Mouse (Mus musculus): ENCODE measurements around the gene 9230102O04Rik. TPM values are rescaled to one million over a fixed set of nuclear protein-coding genes. Genes with fewer than 3 reads are reported as not detected.

Gene 9230102O04Rik
- polyA plus RNA-seq, 1 experiment from 2014 or later = 4.9 TPM

DNA sequence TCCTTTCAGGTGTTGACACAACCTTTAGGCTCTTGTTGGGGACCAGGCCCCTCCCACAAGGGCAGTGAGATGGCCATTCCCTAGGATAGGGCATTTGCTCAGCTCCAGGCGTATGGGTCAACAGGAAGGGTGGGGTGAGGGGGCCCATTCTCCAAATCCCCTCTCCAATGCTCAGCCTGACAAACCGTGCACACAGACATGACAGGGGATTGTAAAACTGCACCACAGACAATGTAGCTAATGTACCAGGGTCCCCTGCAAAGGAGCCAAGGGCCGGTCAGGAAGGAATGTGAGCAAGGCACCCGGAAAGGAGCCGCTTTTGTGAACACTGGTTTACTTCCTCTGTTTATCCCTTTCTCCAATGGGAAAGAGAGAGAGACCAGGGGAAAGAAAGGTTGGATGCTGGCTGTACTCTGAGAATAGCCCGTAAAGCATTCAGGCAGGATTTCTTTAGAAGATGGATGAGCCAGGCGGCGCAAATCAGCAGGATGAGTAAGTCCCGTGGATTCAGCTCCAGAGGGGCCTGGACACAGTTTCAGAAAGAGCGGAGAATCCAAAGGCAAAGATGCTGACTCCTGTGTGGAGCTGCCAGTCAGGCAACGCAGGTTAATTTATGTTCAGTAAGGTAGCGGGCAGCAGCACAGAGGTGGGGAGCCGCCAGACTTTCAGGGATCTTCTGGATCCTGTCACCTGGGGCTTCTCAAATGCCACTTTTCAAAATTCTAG is 36.3 kb downstream of the 9230102O04Rik start:
- Histone ChIP-seq H3K36me3 (no peaks in the 10 kb centered on the region), H3K9me3 (replicated peaks) (no peaks in the 10 kb centered on the region), H3K4me2 (no peak overlapping the region), H3K27me3 (peaks cover 3% of the 10 kb centered on the region; the same call in 1 of the 2 replicates), H3K4me1 (peaks cover 9% of the 10 kb centered on the region), H3K4me3 (replicated peaks) (no peak overlapping the region), H3K9ac (no peak overlapping the region), H3K27ac (no peak overlapping the region; the same call in 1 of the 2 replicates)
- no peak for ATAC-seq (replicated peaks; ENCODE audit: low FRiP score)
- 20% methylated on average over 13 of the region's 13 CpGs for WGBS

- H3K27ac ChIP-seq = no peak overlapping the region
- H3K36me3 ChIP-seq = no peaks in the 10 kb centered on the region
- WGBS = 49% methylated on average over 7 of the region's 7 CpGs
- no peaks in the 10 kb centered on the region; the same call in 1 of the 2 replicates for H3K9me3 ChIP-seq (replicated peaks)
- no peak overlapping the region for H3K4me3 ChIP-seq (replicated peaks)
- no peak overlapping the region for H3K4me2 ChIP-seq
- H3K27me3 ChIP-seq = no peaks in the 10 kb centered on the region
- ATAC-seq (replicated peaks; ENCODE audit: low FRiP score) = no peak
- H3K4me1 ChIP-seq = 0 out of 2 replicates have a peak, but pooled peaks cover 3% of the 10 kb centered on the region
- no peak overlapping the region for H3K9ac ChIP-seq
Measured at GRCm38 (mm10) chr2:9835195-9835594, 54.1 kb downstream of the 9230102O04Rik start.

GRCm38 (mm10) chr2:9833712-9834111 is 55.6 kb downstream of the 9230102O04Rik start:
- peak; percentile 67 for ATAC-seq (replicated peaks; ENCODE audit: low FRiP score)
- H3K27ac ChIP-seq = no peak overlapping the region
- H3K9me3 ChIP-seq (replicated peaks) = no peaks in the 10 kb centered on the region
- WGBS = 38% methylated on average over 7 of the region's 7 CpGs
- H3K4me3 ChIP-seq (replicated peaks) = no peak overlapping the region
- no peaks in the 10 kb centered on the region for H3K27me3 ChIP-seq
- H3K4me2 ChIP-seq = no peak overlapping the region
- 0 out of 2 replicates have a peak, but pooled peaks cover 3% of the 10 kb centered on the region for H3K4me1 ChIP-seq
- no peak overlapping the region for H3K9ac ChIP-seq
- no peaks in the 10 kb centered on the region for H3K36me3 ChIP-seq

Other genes starting within 250 kb of the 9230102O04Rik start
- gene 4930412O13Rik, start 8.3 kb downstream of the 9230102O04Rik start, polyA plus RNA-seq (2015; fragmentation: Nextera tagmentation; extraction: Ambion mirVana) = 2.8 and 3.0 TPM in 2 replicates
- gene Gata3, start 494 bp upstream of the 9230102O04Rik start, polyA plus RNA-seq (2015; fragmentation: Nextera tagmentation; extraction: Ambion mirVana) = 98.5 and 108 TPM in 2 replicates
- gene Taf3, start 159.1 kb upstream of the 9230102O04Rik start, polyA plus RNA-seq (2015; fragmentation: Nextera tagmentation; extraction: Ambion mirVana) = 16.4 TPM in 2 replicates
- gene Atp5c1, start 191.0 kb upstream of the 9230102O04Rik start, polyA plus RNA-seq (2015; fragmentation: Nextera tagmentation; extraction: Ambion mirVana) = 661 and 685 TPM in 2 replicates
- 29.6 and 33.3 TPM in 2 replicates for gene Kin, start 191.1 kb upstream of the 9230102O04Rik start, polyA plus RNA-seq (2015; fragmentation: Nextera tagmentation; extraction: Ambion mirVana)
- gene Itih2, start 241.9 kb upstream of the 9230102O04Rik start, polyA plus RNA-seq (2015; fragmentation: Nextera tagmentation; extraction: Ambion mirVana) = 2.3 and 4.4 TPM in 2 replicates

Measured in kidney, embryonic 15.5 days (tissue).